Mouse (Mus musculus) erythroblast, embryonic 14.5 days (primary cell): ENCODE data around the gene Cd47. TPM values are rescaled to one million over a fixed set of nuclear protein-coding genes. Genes with fewer than 3 reads are reported as not detected.

ENCODE experiments used
- H3K27me3 ChIP-seq: 2 replicates; pipeline ENCODE4 v1.6.1; 2012; ENCODE audit warnings: inconsistent platforms; ENCODE audit not compliant: control insufficient read depth
- H3K36me3 ChIP-seq: 2 replicates; pipeline ENCODE4 v1.6.1; 2012; ENCODE audit warnings: mild to moderate bottlenecking, inconsistent platforms; ENCODE audit not compliant: control insufficient read depth
- H3K4me1 ChIP-seq: 2 replicates; pipeline ENCODE4 v1.6.1; 2012; ENCODE audit warnings: inconsistent platforms; ENCODE audit not compliant: control insufficient read depth
- H3K4me3 ChIP-seq: replicated peaks from 2 replicates; pipeline ENCODE3; 2012; ENCODE audit warnings: moderate library complexity, mild to moderate bottlenecking, inconsistent platforms
- H3K9me3 ChIP-seq: 2 replicates; pipeline ENCODE4 v1.6.1; 2012; ENCODE audit warnings: low read length, inconsistent platforms, mixed read lengths; ENCODE audit not compliant: control insufficient read depth
- GATA1 ChIP-seq: IDR thresholded peaks from 2 replicates; pipeline ENCODE4 v1.6.1; 2012; ENCODE audit warnings: low read length, inconsistent platforms, mixed read lengths
- TAL1 ChIP-seq: IDR thresholded peaks from 3 replicates; pipeline ENCODE4 v1.6.1; 2012; ENCODE audit warnings: low read length, inconsistent platforms, mixed read lengths
- polyA plus RNA-seq: library from polyadenylated mRNA; stranded (reverse); fragments of >175 nt; gene quantifications from 2 replicates; pipeline ENCODE4 v1.2.3, GENCODE M21; 2012

The Cd47 gene
- polyA plus RNA-seq, 1 experiment = 22.4 TPM

GRCm38 (mm10) chr16:49889031-49889655, 88.8 kb downstream of the Cd47 start:
- Histone ChIP-seq H3K4me3 (no peak overlapping the region), H3K36me3 (peaks cover 100% of the 10 kb centered on the region), H3K4me1 (peaks cover 31% of the 10 kb centered on the region), H3K27me3 (no peaks in the 10 kb centered on the region), H3K9me3 (peaks cover 4% of the 10 kb centered on the region)
- TF ChIP-seq TAL1 = no peak
- no peak for TF ChIP-seq GATA1

GRCm38 (mm10) chr16:49892252-49892651, 91.9 kb downstream of the Cd47 start:
- Histone ChIP-seq H3K36me3 (peaks cover 100% of the 10 kb centered on the region), H3K9me3 (peaks cover 4% of the 10 kb centered on the region), H3K27me3 (no peaks in the 10 kb centered on the region), H3K4me1 (peaks cover 23% of the 10 kb centered on the region), H3K4me3 (no peak overlapping the region)
- TF ChIP-seq GATA1 = no peak
- TF ChIP-seq TAL1 = no peak

- peaks cover 22% of the 10 kb centered on the region for H3K4me1 ChIP-seq
- H3K9me3 ChIP-seq = peaks cover 4% of the 10 kb centered on the region
- TF ChIP-seq GATA1 (no peak), TAL1 (no peak)
- H3K27me3 ChIP-seq = no peaks in the 10 kb centered on the region
- H3K36me3 ChIP-seq = peaks cover 100% of the 10 kb centered on the region
- no peak overlapping the region for H3K4me3 ChIP-seq
These were observed 92.6 kb downstream of the Cd47 start for GRCm38 (mm10) chr16:49892945-49893344.

GRCm38 (mm10) chr16:49894624-49895023, 94.3 kb downstream of the Cd47 start:
- Histone ChIP-seq H3K9me3 (peaks cover 4% of the 10 kb centered on the region), H3K4me3 (no peak overlapping the region), H3K36me3 (peaks cover 99% of the 10 kb centered on the region), H3K4me1 (peaks cover 19% of the 10 kb centered on the region), H3K27me3 (no peaks in the 10 kb centered on the region)
- TF ChIP-seq GATA1 (no peak), TAL1 (no peak)

GRCm38 (mm10) chr16:49896132-49896531, 95.8 kb downstream of the Cd47 start:
- TF ChIP-seq GATA1 (no peak), TAL1 (no peak)
- Histone ChIP-seq H3K9me3 (peaks cover 4% of the 10 kb centered on the region), H3K27me3 (no peaks in the 10 kb centered on the region), H3K36me3 (peaks cover 99% of the 10 kb centered on the region), H3K4me3 (no peak overlapping the region), H3K4me1 (peaks cover 18% of the 10 kb centered on the region)

- H3K4me3 ChIP-seq = no peak overlapping the region
- peaks cover 45% of the 10 kb centered on the region for H3K4me1 ChIP-seq
- H3K9me3 ChIP-seq = no peaks in the 10 kb centered on the region
- TF ChIP-seq GATA1 = no peak
- TF ChIP-seq TAL1 = no peak
- no peaks in the 10 kb centered on the region for H3K27me3 ChIP-seq
- peaks cover 99% of the 10 kb centered on the region for H3K36me3 ChIP-seq
These were observed 101.1 kb downstream of the Cd47 start for GRCm38 (mm10) chr16:49901395-49901794.

- H3K4me1 ChIP-seq = peaks cover 52% of the 10 kb centered on the region
- no peaks in the 10 kb centered on the region for H3K27me3 ChIP-seq
- TF ChIP-seq GATA1 (no peak), TAL1 (no peak)
- peaks cover 99% of the 10 kb centered on the region for H3K36me3 ChIP-seq
- no peaks in the 10 kb centered on the region for H3K9me3 ChIP-seq
- no peak overlapping the region for H3K4me3 ChIP-seq
These were observed 101.8 kb downstream of the Cd47 start for GRCm38 (mm10) chr16:49902083-49902482.

GRCm38 (mm10) chr16:49904248-49904930, 104.1 kb downstream of the Cd47 start:
- peaks cover 61% of the 10 kb centered on the region for H3K4me1 ChIP-seq
- H3K36me3 ChIP-seq = peaks cover 100% of the 10 kb centered on the region

GRCm38 (mm10) chr16:49905041-49905440, 104.7 kb downstream of the Cd47 start:
- peaks cover 61% of the 10 kb centered on the region for H3K4me1 ChIP-seq
- peaks cover 100% of the 10 kb centered on the region for H3K36me3 ChIP-seq
- no peak overlapping the region for H3K4me3 ChIP-seq
- H3K9me3 ChIP-seq = no peaks in the 10 kb centered on the region
- H3K27me3 ChIP-seq = no peaks in the 10 kb centered on the region
- TF ChIP-seq TAL1 (no peak), GATA1 (no peak)

More at GRCm38 (mm10) chr16:49904248-49904930, 104.1 kb downstream of the Cd47 start:
- H3K9me3 ChIP-seq = no peaks in the 10 kb centered on the region
- TF ChIP-seq TAL1 (no peak), GATA1 (no peak)
- H3K27me3 ChIP-seq = no peaks in the 10 kb centered on the region
- no peak overlapping the region for H3K4me3 ChIP-seq

- Histone ChIP-seq H3K27me3 (no peaks in the 10 kb centered on the region), H3K36me3 (peaks cover 100% of the 10 kb centered on the region), H3K9me3 (no peaks in the 10 kb centered on the region), H3K4me3 (no peak overlapping the region), H3K4me1 (peaks cover 61% of the 10 kb centered on the region)
- TF ChIP-seq TAL1 = no peak
- no peak for TF ChIP-seq GATA1
These were observed 105.3 kb downstream of the Cd47 start for GRCm38 (mm10) chr16:49905601-49906001.
